Mouse (Mus musculus) myocyte (in vitro differentiated cells): ENCODE results near the gene Pdlim7.
A peak's percentile ranks its signal among the peaks of the same experiment; 100 is the strongest.

ENCODE experiments used
- MAX ChIP-seq: IDR thresholded peaks from one replicate; pipeline ENCODE4 v1.6.1; 2011; ENCODE audit warnings: low read depth, mild to moderate bottlenecking, control low read depth
- MYOG ChIP-seq, 3 experiments: IDR thresholded peaks; one replicate each; pipeline ENCODE4 v1.6.1; 2011; ENCODE audit warnings: control low read depth in 2 of 3, low read depth in 2 of 3, mild to moderate bottlenecking in 2 of 3; ENCODE audit not compliant: insufficient read length in 2 of 3, control insufficient read depth in 1 of 3, insufficient read depth in 1 of 3
- POLR2A ChIP-seq: IDR thresholded peaks from one replicate; pipeline ENCODE4 v1.6.1; 2011; ENCODE audit warnings: low read depth, mild to moderate bottlenecking, control low read depth, moderate library complexity; ENCODE audit not compliant: insufficient read length
- POLR2AphosphoS2 ChIP-seq: IDR thresholded peaks from one replicate; pipeline ENCODE4 v1.6.1; 2011; ENCODE audit warnings: low read depth, control low read depth; ENCODE audit not compliant: insufficient read length
- SRF ChIP-seq: IDR thresholded peaks from one replicate; pipeline ENCODE4 v1.6.1; 2011; ENCODE audit warnings: low read depth; ENCODE audit not compliant: control insufficient read depth, insufficient read length

DNA sequence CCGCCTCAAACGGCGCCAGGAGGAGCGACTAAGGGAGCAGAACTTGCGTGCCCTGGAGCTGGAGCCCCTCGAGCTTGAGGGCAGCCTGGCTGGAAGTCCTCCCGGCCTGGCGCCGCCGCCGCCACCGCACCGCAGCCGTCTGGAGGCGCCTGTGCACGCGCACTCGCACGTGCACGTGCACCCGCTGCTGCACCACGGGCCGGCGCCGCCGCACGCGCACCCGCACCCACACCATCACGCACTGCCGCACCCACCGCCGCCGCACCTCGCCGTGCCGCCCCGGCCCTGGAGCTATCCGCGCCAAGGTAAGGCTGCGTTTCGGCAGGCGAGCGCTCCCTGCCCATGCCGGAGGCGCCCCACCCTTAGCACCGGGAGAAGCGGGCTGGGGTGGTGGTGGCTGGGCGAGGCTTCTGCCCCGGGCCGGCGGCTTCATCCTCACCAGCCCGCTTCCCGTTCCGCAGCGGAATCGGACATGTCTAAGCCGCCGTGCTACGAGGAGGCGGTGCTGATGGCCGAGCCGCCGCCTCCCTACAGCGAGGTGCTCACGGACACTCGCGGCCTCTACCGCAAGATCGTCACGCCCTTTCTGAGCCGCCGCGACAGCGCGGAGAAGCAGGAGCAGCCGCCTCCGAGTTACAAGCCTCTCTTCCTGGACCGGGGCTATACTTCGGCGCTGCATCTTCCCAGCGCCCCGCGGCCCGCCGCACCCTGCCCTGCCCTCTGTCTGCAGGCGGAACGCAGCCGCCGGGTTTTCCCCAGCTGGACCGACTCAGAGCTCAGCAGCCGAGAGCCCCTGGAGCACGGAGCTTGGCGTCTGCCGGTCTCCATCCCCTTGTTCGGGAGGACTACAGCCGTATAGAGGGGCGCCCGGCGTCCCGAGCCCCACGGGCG, 41.1 kb downstream of the Pdlim7 start:
- no peak for TF ChIP-seq SRF
- peak; percentile 51 for TF ChIP-seq POLR2A
- peak; percentile 86 for TF ChIP-seq POLR2AphosphoS2
- peak in 1 of 3 experiments; percentile 29 for TF ChIP-seq MYOG (IDR thresholded peaks at IDR 0.05; ENCODE audit: control insufficient read depth in 1 of 3, insufficient read depth in 1 of 3, insufficient read length in 2 of 3, low read depth in 2 of 3)
- TF ChIP-seq MAX, result no peak
